Comparison of ENCODE assay signal across 30 mouse cellular contexts in genomic region chr3:20288761-20289160, GRCm38 (mm10). TPM values are rescaled to one million over a fixed set of nuclear protein-coding genes. Genes with fewer than 3 reads are reported as not detected.
DNase-seq lines count a peak whose midpoint lies in the region; ATAC-seq and TF ChIP-seq lines count a peak whose summit lies in the region.
"Had no signal": no experiment of that assay in that cellular context is flagged by ENCODE, and none has a peak within 500 bp of the region (broad histone marks: within the 10 kb centered on the region; RNA-seq: fewer than 3 reads in every experiment).

No protein-coding gene starts in this region.

- no peaks in the 10 kb centered on the region for H3K4me1 ChIP-seq in lung, embryonic 16.5 days (replicated peaks; ENCODE audit: control insufficient read depth, insufficient read depth, low read length)
- H3K4me1 ChIP-seq in lung, adult 2 months (ENCODE audit: control insufficient read depth, insufficient read depth, low read length), result no peaks in the 10 kb centered on the region
- H3K4me1 ChIP-seq: embryonic facial prominence, embryonic 12.5 days; embryonic facial prominence, embryonic 15.5 days; forebrain, embryonic 12.5 days; forebrain, embryonic 15.5 days; heart, embryonic 12.5 days; heart, embryonic 15.5 days; hindbrain, embryonic 10.5 days; hindbrain, embryonic 13.5 days had no signal

- no peak for DNase-seq in lung, adult 2 months
- DNase-seq in 416B (ENCODE audit: low read depth), result peak; percentile 15
- DNase-seq in lung, postnatal 14 days, result peak; percentile 6
- DNase-seq in cerebellum, postnatal 36 days, result no peak
- DNase-seq: adrenal gland, adult 8-10 months; adrenal gland, postnatal 25 days; cerebellum, adult 11-12 months; cerebellum, adult 8-10 months; cerebellum, postnatal 10 days; gastrocnemius, postnatal 25 days; heart, adult 18-20 months; heart, postnatal 10 days; heart, postnatal 36 days had no signal

- 64% methylated on average over 2 of the region's 2 CpGs for WGBS in lung, embryonic 16.5 days
- WGBS in lung, adult 2 months, result 67% methylated on average over 2 of the region's 2 CpGs

- H3K36me3 ChIP-seq in lung, embryonic 16.5 days (ENCODE audit: control insufficient read depth, insufficient read depth, low read length), result no peaks in the 10 kb centered on the region
- H3K36me3 ChIP-seq: embryonic facial prominence, embryonic 12.5 days; embryonic facial prominence, embryonic 15.5 days; forebrain, embryonic 12.5 days; forebrain, embryonic 15.5 days; heart, embryonic 12.5 days; heart, embryonic 15.5 days; hindbrain, embryonic 10.5 days; hindbrain, embryonic 13.5 days had no signal

- H3K4me2 ChIP-seq in lung, embryonic 16.5 days (ENCODE audit: low read depth, low read length), result no peak overlapping the region
- H3K4me2 ChIP-seq: embryonic facial prominence, embryonic 12.5 days; embryonic facial prominence, embryonic 15.5 days; forebrain, embryonic 12.5 days; forebrain, embryonic 15.5 days; heart, embryonic 12.5 days; heart, embryonic 15.5 days; hindbrain, embryonic 13.5 days had no signal

- no peak for TF ChIP-seq POLR2A in lung, adult 2 months (IDR thresholded peaks at IDR 0.05; ENCODE audit: borderline replicate concordance, extremely low read depth, low read depth, low read length)

- 0 out of 2 replicates have a peak, but pooled peaks have one; percentile 43 for ATAC-seq in lung, embryonic 16.5 days (ENCODE audit: low read depth)
- no peak for ATAC-seq in erythroid progenitor cell, adult 5-6 weeks (replicated peaks; ENCODE audit: low FRiP score, poor library complexity, severe bottlenecking)
- ATAC-seq: activated CD4-positive, CD25-positive, alpha-beta regulatory T cell, adult 4 months; CD4-positive, CD25-positive, alpha-beta regulatory T cell, adult 4 months; forebrain, embryonic 15.5 days; hindbrain, embryonic 16.5 days had no signal

- no peak overlapping the region for H3K27ac ChIP-seq in lung, embryonic 16.5 days (ENCODE audit: low read length)
- H3K27ac ChIP-seq: embryonic facial prominence, embryonic 12.5 days; embryonic facial prominence, embryonic 15.5 days; forebrain, embryonic 12.5 days; forebrain, embryonic 15.5 days; heart, embryonic 15.5 days; hindbrain, embryonic 10.5 days; hindbrain, embryonic 13.5 days had no signal

- H3K9ac ChIP-seq in lung, embryonic 16.5 days (ENCODE audit: low read length), result no peak overlapping the region
- H3K9ac ChIP-seq: embryonic facial prominence, embryonic 12.5 days; embryonic facial prominence, embryonic 15.5 days; forebrain, embryonic 12.5 days; forebrain, embryonic 15.5 days; heart, embryonic 12.5 days; heart, embryonic 15.5 days; hindbrain, embryonic 13.5 days had no signal

- H3K9me3 ChIP-seq in lung, embryonic 16.5 days (ENCODE audit: control insufficient read depth, low read length), result no peaks in the 10 kb centered on the region
- H3K9me3 ChIP-seq: embryonic facial prominence, embryonic 12.5 days; embryonic facial prominence, embryonic 15.5 days; forebrain, embryonic 12.5 days; forebrain, embryonic 15.5 days; heart, embryonic 12.5 days; heart, embryonic 15.5 days; hindbrain, embryonic 10.5 days; hindbrain, embryonic 13.5 days had no signal

- H3K4me3 ChIP-seq in lung, embryonic 16.5 days (ENCODE audit: low read length), result no peak overlapping the region
- H3K4me3 ChIP-seq in lung, adult 2 months (replicated peaks; ENCODE audit: extremely low read depth, low read depth, low read length), result no peak overlapping the region
- H3K4me3 ChIP-seq: embryonic facial prominence, embryonic 12.5 days; embryonic facial prominence, embryonic 15.5 days; forebrain, embryonic 12.5 days; forebrain, embryonic 15.5 days; heart, embryonic 12.5 days; heart, embryonic 15.5 days; hindbrain, embryonic 10.5 days; hindbrain, embryonic 13.5 days had no signal

- no peak for TF ChIP-seq CTCF in lung, adult 2 months (IDR thresholded peaks at IDR 0.05; ENCODE audit: insufficient read depth, low read length)

- no peaks in the 10 kb centered on the region for H3K27me3 ChIP-seq in lung, embryonic 16.5 days (ENCODE audit: control insufficient read depth, insufficient read depth, low read depth, low read length)
- H3K27me3 ChIP-seq: embryonic facial prominence, embryonic 12.5 days; embryonic facial prominence, embryonic 15.5 days; forebrain, embryonic 12.5 days; forebrain, embryonic 15.5 days; heart, embryonic 12.5 days; heart, embryonic 15.5 days; hindbrain, embryonic 13.5 days had no signal

RNA-seq across cellular contexts. Expression of gene Cpb1, which starts 13.2 kb away (rescaled TPM):
- polyA plus RNA-seq in lung, embryonic 16.5 days (2015; fragmentation: Nextera tagmentation; extraction: Ambion mirVana), result 2.0 and 2.9 TPM in 2 replicates
- polyA plus RNA-seq in lung, adult 2 months (2012; rRNA removed), result 0.19 and 0.66 TPM in 2 replicates
- not detected in 2 replicates for total RNA-seq in erythroid progenitor cell, adult 5-6 weeks (2015; ENCODE audit: low replicate concordance)
- not detected in 2 replicates for total RNA-seq in erythroid progenitor cell, adult 5-6 weeks (2017; ENCODE audit: low replicate concordance)
- total RNA-seq: common myeloid progenitor, adult 5-6 weeks; gastrocnemius, adult 8-10 months; heart, adult 18-20 months; heart, postnatal 10 days; heart, postnatal 36 days; MEL had no signal
- polyA plus RNA-seq: activated CD4-positive, CD25-positive, alpha-beta regulatory T cell, adult 4 months; C2C12; CD4-positive, CD25-positive, alpha-beta regulatory T cell, adult 4 months; embryonic facial prominence, embryonic 12.5 days; forebrain, embryonic 12.5 days; forebrain, embryonic 15.5 days; heart, embryonic 12.5 days had no signal

RNA-seq across cellular contexts. Expression of gene Cpa3, which starts 46.8 kb away (rescaled TPM):
- polyA plus RNA-seq in lung, embryonic 16.5 days (2015; fragmentation: Nextera tagmentation; extraction: Ambion mirVana), result 7.2 and 9.3 TPM in 2 replicates
- 0.49 and 0.65 TPM in 2 replicates for polyA plus RNA-seq in lung, adult 2 months (2012; rRNA removed)
- total RNA-seq in erythroid progenitor cell, adult 5-6 weeks (2015; ENCODE audit: low replicate concordance), result 53.7 and 74.2 TPM in 2 replicates
- total RNA-seq in erythroid progenitor cell, adult 5-6 weeks (2017; ENCODE audit: low replicate concordance), result 18.1 and 29.0 TPM in 2 replicates
- polyA plus RNA-seq: C2C12; hindbrain, embryonic 10.5 days; hindbrain, embryonic 16.5 days had no signal

Comparison
In these comparisons a context has a peak if more than half of its experiments do, and no peak if none do; other contexts are left out.
1. DNase-seq: peak in 416B (single experiment) and lung, postnatal 14 days (single experiment); none in lung, adult 2 months (single experiment) and cerebellum, postnatal 36 days (0 of 2).